Mouse (Mus musculus): ENCODE results near the gene Ankrd44.

DNA sequence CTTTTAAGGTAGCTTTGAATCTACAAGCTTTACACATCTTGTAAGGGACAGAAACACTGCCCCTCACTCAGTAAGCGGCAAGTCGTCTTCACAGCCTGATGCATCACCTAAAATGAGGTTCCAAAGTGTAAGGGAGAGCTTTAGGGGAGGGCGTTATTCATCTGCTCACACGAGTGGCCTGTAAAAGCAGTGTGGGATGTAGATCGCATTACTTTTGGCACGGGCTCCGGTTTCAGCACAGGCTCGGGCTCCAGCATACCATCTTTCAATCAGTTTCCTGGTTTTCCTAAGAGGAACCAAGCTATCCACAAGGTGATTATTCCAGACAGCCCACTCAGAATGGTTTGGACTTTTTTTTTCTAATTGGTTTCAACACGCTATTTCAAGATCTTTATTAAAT, 74.6 kb downstream of the Ankrd44 start:
- TF ChIP-seq POLR2A (IDR thresholded peaks at IDR 0.05; ENCODE audit: insufficient read length, low read depth) (no peak), MAX (IDR thresholded peaks at IDR 0.05; ENCODE audit: low read depth) (no peak), POLR2AphosphoS2 (IDR thresholded peaks at IDR 0.05; ENCODE audit: insufficient read length, low read depth) (no peak), TCF12 (IDR thresholded peaks at IDR 0.05; ENCODE audit: insufficient read depth, poor library complexity, severe bottlenecking) (no peak)

Measured in myocyte (in vitro differentiated cells).